Mouse (Mus musculus): ENCODE measurements at regions not wholly inside any gene's neighbourhood (a gene's known extent, or its start where the extent isn't known, plus 50 kb on each side); places are given as distances from the start of the nearest gene placed in this dataset.
"Not testable (repeated sequence)": the region's sequence is repeated elsewhere in the genome, so short reads cannot be mapped to it uniquely, and the experiment has no call there.

DNA sequence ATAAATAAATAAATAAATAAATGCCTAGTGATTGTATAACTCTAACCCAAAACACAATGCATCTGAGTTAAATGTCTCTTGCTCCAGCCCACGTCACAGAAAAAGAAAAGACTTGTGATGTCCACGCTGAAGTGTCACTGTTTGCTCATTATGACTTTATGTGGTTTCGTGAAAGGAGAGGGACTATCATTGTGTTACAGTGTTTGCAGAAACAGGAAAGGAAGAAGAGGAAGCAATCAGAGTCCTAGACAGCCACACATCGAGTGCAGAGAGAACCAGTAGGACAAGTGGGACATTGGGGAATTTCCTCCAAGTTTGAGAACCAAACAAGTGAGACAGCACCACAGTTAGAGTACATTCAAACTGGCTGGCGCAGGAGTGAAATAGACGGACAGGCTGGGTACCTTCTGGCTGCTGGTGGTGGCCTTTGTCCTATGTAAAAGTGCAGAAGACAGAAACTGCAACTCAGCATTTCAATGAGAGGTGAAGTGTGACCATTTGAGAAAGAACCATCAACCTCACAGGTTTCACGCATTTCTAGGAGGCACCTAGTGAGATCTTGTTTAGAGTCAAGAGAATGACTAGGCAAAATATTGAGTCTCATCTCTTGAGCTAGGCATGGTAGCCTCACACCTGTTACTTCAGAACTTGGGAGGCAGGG is 59.6 kb downstream of the Fasl start:
- no peak for ATAC-seq (ENCODE audit: low FRiP score)
- Histone ChIP-seq H3K27ac (no peak overlapping the region), H3K36me3 (replicated peaks) (no peaks in the 10 kb centered on the region), H3K4me2 (no peak overlapping the region), H3K9me3 (no peaks in the 10 kb centered on the region), H3K27me3 (no peaks in the 10 kb centered on the region), H3K9ac (no peak overlapping the region), H3K4me1 (no peaks in the 10 kb centered on the region), H3K4me3 (replicated peaks) (no peak overlapping the region)
- WGBS, result 85% methylated on average over 7 of the region's 7 CpGs

- not testable (repeated sequence) for H3K4me3 ChIP-seq (replicated peaks); H3K27me3 ChIP-seq; H3K4me1 ChIP-seq; H3K9ac ChIP-seq; H3K27ac ChIP-seq; H3K4me2 ChIP-seq; H3K36me3 ChIP-seq (replicated peaks); H3K9me3 ChIP-seq
- WGBS, result 88% methylated on average over 15 of the region's 27 CpGs
- ATAC-seq (ENCODE audit: low FRiP score), result peak; percentile 67; the same call in 1 of the 2 replicates
Observed at GRCm38 (mm10) chr1:161727357-161727756, 60.9 kb downstream of the Fasl start.

GRCm38 (mm10) chr1:161726098-161726497 is 62.2 kb downstream of the Fasl start:
- not testable (repeated sequence) for H3K4me2 ChIP-seq; H3K4me3 ChIP-seq (replicated peaks); H3K9me3 ChIP-seq; H3K27me3 ChIP-seq; H3K36me3 ChIP-seq (replicated peaks); H3K9ac ChIP-seq; H3K4me1 ChIP-seq; H3K27ac ChIP-seq
- ATAC-seq (ENCODE audit: low FRiP score), result 0 out of 2 replicates have a peak, but pooled peaks have one; percentile 17
- 100% methylated on average over 1 of the region's 10 CpGs for WGBS

- H3K36me3 ChIP-seq (replicated peaks), result no peaks in the 10 kb centered on the region
- H3K9me3 ChIP-seq, result no peaks in the 10 kb centered on the region
- no peak overlapping the region for H3K4me3 ChIP-seq (replicated peaks)
- H3K9ac ChIP-seq, result no peak overlapping the region
- 88% methylated on average over 3 of the region's 3 CpGs for WGBS
- no peak overlapping the region for H3K27ac ChIP-seq
- H3K27me3 ChIP-seq, result no peaks in the 10 kb centered on the region
- no peak overlapping the region for H3K4me2 ChIP-seq
- H3K4me1 ChIP-seq, result no peaks in the 10 kb centered on the region
- ATAC-seq (ENCODE audit: low FRiP score), result no peak
Observed at GRCm38 (mm10) chr1:161719876-161720275, 68.4 kb downstream of the Fasl start.

DNA sequence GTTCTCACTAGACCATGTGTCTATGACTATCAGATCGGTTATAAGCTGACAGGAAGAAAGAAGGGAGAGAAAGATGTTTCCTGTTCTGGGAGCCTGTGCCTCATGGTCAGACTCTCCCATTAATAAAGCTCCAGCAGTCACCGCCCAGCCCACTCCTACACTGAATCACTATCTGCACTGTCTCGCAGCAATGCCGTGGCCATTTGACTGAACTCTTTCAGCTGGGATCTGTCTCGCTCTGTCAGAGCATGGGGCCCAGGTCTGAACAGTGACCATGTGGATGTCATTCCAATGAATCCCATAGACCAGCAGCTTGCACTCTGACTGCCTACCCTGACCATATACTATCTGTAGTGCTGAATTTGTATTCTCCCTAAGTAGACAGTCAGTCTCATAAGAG is 70.0 kb downstream of the Fasl start:
- H3K4me3 ChIP-seq (replicated peaks), result no peak overlapping the region
- no peak overlapping the region for H3K9ac ChIP-seq
- H3K27me3 ChIP-seq, result no peaks in the 10 kb centered on the region
- no peak overlapping the region for H3K27ac ChIP-seq
- H3K9me3 ChIP-seq, result no peaks in the 10 kb centered on the region
- no peaks in the 10 kb centered on the region for H3K4me1 ChIP-seq
- 80% methylated on average over 5 of the region's 5 CpGs for WGBS
- no peak overlapping the region for H3K4me2 ChIP-seq
- H3K36me3 ChIP-seq (replicated peaks), result no peaks in the 10 kb centered on the region
- no peak for ATAC-seq (ENCODE audit: low FRiP score)

- no peaks in the 10 kb centered on the region for H3K9me3 ChIP-seq
- H3K9ac ChIP-seq, result no peak overlapping the region
- WGBS, result 69% methylated on average over 10 of the region's 10 CpGs
- H3K36me3 ChIP-seq (replicated peaks), result no peaks in the 10 kb centered on the region
- no peak overlapping the region for H3K27ac ChIP-seq
- ATAC-seq (ENCODE audit: low FRiP score), result no peak
- no peaks in the 10 kb centered on the region for H3K4me1 ChIP-seq
- no peak overlapping the region for H3K4me2 ChIP-seq
- no peak overlapping the region for H3K4me3 ChIP-seq (replicated peaks)
- H3K27me3 ChIP-seq, result no peaks in the 10 kb centered on the region
Observed at GRCm38 (mm10) chr1:161712918-161713317, 75.4 kb downstream of the Fasl start.

GRCm38 (mm10) chr1:161712283-161712682 is 76.0 kb downstream of the Fasl start:
- Histone ChIP-seq H3K9ac (no peak overlapping the region), H3K4me2 (no peak overlapping the region), H3K9me3 (no peaks in the 10 kb centered on the region), H3K4me3 (replicated peaks) (no peak overlapping the region), H3K27ac (no peak overlapping the region), H3K4me1 (no peaks in the 10 kb centered on the region), H3K27me3 (no peaks in the 10 kb centered on the region), H3K36me3 (replicated peaks) (no peaks in the 10 kb centered on the region)
- no peak for ATAC-seq (ENCODE audit: low FRiP score)
- WGBS, result 35% methylated on average over 3 of the region's 3 CpGs

DNA sequence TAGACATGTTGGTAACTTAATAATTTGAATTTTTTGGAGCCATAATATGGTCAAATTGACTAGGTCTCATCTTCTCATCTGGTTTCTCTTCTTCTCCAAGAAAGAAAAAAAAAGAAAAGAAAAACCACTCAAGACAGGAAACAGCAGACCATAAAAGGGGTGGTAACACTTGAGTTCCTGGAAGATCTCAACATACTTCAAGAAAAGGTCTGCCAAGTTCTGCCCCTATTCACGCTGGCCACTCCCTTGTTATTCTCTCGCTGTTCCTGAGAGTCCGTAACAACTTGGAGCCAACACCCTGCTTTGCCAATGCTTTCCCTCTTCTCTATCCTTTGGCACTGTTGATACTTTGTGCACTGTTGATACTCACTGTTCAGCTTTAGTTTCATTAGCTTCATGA is 81.2 kb downstream of the Fasl start:
- Histone ChIP-seq H3K4me2 (no peak overlapping the region), H3K27ac (no peak overlapping the region), H3K4me3 (replicated peaks) (no peak overlapping the region), H3K36me3 (replicated peaks) (no peaks in the 10 kb centered on the region), H3K4me1 (no peaks in the 10 kb centered on the region), H3K9ac (no peak overlapping the region), H3K9me3 (no peaks in the 10 kb centered on the region), H3K27me3 (no peaks in the 10 kb centered on the region)
- 99% methylated on average over 3 of the region's 3 CpGs for WGBS
- no peak for ATAC-seq (ENCODE audit: low FRiP score)

DNA sequence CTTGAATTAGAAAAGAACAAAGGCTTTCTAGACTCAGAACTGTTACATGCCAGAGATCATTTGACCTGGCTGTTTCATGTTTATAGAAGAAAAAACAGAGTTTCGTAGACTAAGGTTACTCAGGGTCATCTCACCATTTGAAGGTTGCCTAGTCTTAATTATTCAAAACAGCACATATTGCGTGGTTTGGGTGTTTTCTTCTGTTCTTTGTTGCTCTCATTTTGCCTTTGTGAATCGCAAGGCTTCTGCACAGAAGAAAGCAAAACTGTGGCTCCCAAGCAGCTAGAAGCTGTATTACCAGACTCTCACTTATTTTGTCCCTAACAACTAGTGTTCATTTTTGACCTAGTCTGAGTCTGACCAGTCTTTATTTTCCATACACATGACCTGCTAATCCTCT is 83.3 kb downstream of the Fasl start:
- Histone ChIP-seq H3K27ac (no peak overlapping the region), H3K4me1 (no peaks in the 10 kb centered on the region), H3K9ac (no peak overlapping the region), H3K4me2 (no peak overlapping the region), H3K36me3 (replicated peaks) (no peaks in the 10 kb centered on the region), H3K27me3 (no peaks in the 10 kb centered on the region), H3K4me3 (replicated peaks) (no peak overlapping the region), H3K9me3 (no peaks in the 10 kb centered on the region)
- 67% methylated on average over 3 of the region's 3 CpGs for WGBS
- no peak for ATAC-seq (ENCODE audit: low FRiP score)

DNA sequence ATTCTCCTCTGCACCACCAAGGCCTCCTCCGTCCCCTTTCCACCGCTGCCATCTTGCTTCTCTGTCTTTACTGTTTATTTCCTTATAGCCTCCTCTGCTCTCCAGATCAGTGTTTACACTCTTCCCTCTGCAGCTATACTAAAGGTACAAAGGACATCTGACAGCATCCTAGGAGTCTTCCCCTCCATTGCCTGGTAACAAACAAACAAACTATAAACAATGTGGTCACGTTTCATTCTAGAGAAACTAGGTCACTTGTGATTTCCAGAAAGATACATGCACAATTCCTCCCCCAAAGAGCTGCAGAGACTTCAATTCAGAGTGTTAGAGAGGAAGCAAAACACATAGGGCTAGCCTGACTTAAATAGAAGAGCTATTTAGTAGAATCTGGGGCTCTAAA is 83.8 kb downstream of the Fasl start:
- H3K4me3 ChIP-seq (replicated peaks), result no peak overlapping the region
- no peaks in the 10 kb centered on the region for H3K9me3 ChIP-seq
- H3K9ac ChIP-seq, result no peak overlapping the region
- no peaks in the 10 kb centered on the region for H3K27me3 ChIP-seq
- H3K4me2 ChIP-seq, result no peak overlapping the region
- no peaks in the 10 kb centered on the region for H3K4me1 ChIP-seq
- H3K36me3 ChIP-seq (replicated peaks), result no peaks in the 10 kb centered on the region
- no peak for ATAC-seq (ENCODE audit: low FRiP score)
- 74% methylated on average over 3 of the region's 3 CpGs for WGBS
- H3K27ac ChIP-seq, result no peak overlapping the region

DNA sequence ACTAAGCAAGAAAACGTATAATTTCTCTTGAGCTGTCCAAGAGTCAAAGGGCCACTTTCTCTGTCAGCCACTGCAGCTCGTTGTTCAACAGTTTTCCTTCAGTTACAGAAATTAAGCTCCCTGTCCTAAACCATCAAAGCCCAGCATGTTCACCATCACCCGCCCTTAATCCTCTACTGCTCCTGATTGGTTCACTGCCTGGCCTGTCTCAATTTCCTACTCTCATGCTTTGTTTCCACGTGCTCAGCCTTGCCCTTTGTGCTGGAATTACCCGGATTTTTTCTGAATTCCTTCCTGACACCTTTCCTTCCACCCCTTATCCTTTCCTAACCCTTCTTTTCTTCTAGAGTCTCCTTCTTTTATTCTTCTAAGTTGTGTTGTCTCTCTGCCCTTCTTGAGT is 92.4 kb downstream of the Fasl start:
- Histone ChIP-seq H3K9ac (no peak overlapping the region), H3K4me2 (no peak overlapping the region), H3K36me3 (replicated peaks) (no peaks in the 10 kb centered on the region), H3K9me3 (no peaks in the 10 kb centered on the region), H3K4me1 (peaks cover 4% of the 10 kb centered on the region; the same call in 1 of the 2 replicates), H3K4me3 (replicated peaks) (no peak overlapping the region), H3K27ac (no peak overlapping the region), H3K27me3 (no peaks in the 10 kb centered on the region)
- WGBS, result 17% methylated on average over 5 of the region's 5 CpGs
- no peak for ATAC-seq (ENCODE audit: low FRiP score)

DNA sequence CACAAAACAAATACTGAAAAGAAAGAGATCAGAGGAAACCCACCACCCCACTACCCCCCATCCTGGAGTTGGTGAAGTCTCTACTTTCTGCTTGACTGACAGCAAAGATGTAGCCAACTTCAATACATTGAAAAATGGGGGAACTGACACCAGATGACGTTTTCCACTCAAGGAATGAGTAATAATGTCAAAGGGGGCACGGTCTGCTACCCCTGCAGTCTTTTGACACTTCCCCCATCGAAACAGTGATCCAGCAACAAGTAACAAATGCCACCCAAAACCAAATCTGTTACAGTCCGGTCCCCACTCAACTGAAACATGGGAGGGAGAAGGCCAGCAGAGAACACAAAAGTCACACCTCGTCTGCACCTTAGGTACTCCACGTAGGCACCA is 94.5 kb downstream of the Fasl start:
- ATAC-seq (ENCODE audit: low FRiP score), result no peak
- WGBS, result 83% methylated on average over 6 of the region's 6 CpGs

GRCm38 (mm10) chr1:161692836-161693767 is 95.2 kb downstream of the Fasl start:
- no peaks in the 10 kb centered on the region for H3K36me3 ChIP-seq (replicated peaks)
- 88% methylated on average over 14 of the region's 14 CpGs for WGBS
- no peaks in the 10 kb centered on the region for H3K27me3 ChIP-seq
- H3K4me3 ChIP-seq (replicated peaks), result no peak overlapping the region
- H3K4me1 ChIP-seq, result peaks cover 4% of the 10 kb centered on the region; the same call in 1 of the 2 replicates
- no peak overlapping the region for H3K9ac ChIP-seq
- no peaks in the 10 kb centered on the region for H3K9me3 ChIP-seq
- no peak overlapping the region for H3K27ac ChIP-seq
- no peak overlapping the region for H3K4me2 ChIP-seq
- no peak for ATAC-seq (ENCODE audit: low FRiP score)

More for the DNA sequence above, 94.5 kb downstream of the Fasl start:
- Histone ChIP-seq H3K9me3 (no peaks in the 10 kb centered on the region), H3K27ac (no peak overlapping the region), H3K9ac (no peak overlapping the region), H3K27me3 (no peaks in the 10 kb centered on the region), H3K4me2 (no peak overlapping the region), H3K4me1 (peaks cover 4% of the 10 kb centered on the region; the same call in 1 of the 2 replicates), H3K4me3 (replicated peaks) (no peak overlapping the region), H3K36me3 (replicated peaks) (no peaks in the 10 kb centered on the region)
